8 mouse cellular contexts compared by ENCODE assay signal in the genomic region with DNA sequence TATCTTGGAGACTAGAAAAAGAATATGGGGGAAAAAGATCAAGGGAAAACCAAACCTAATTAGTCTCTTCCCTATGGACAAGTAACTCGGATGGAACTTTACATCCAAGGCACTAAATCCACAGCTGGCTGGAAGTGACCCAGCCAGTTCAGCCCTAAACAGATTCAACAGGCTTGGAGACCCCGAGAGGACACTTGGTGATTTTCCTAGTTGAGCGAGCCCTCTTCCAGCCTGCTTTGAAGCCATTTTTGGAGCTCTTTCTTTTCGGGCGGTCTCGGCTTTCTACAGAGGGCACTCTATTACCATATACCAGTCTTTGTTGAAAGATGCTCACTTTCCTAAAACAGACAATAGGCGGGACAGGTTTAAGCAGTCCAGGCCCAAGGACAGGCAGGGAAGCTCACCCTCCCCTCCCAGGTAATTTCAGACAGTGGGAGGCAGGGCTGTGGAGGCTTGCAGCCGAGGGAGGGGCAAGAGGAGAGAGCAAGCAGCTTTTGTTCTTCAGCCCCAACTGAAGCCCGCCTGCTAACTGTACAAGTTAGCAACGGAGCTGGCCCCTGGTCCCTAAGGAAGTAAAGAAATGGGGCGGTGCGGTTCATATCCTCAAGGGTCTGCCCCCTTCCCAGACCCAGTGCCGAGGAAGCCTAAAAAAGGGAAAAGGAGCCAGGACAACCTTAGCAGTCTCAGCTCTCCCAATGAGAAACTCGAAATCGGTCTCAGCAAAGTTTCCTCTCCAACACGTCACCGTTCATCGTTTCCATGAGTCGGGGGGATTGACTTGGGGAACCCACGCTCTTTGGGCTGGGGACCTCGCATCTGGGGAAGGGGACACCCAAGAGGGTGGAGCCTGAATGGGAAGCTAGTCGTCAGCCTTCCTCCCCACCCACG. TPM values are rescaled to one million over a fixed set of nuclear protein-coding genes. Genes with fewer than 3 reads are reported as not detected.
DNase-seq lines count a peak whose midpoint lies in the region; ATAC-seq lines count a peak whose summit lies in the region.

No protein-coding gene starts in this region.

- H3K9me3 ChIP-seq in embryonic facial prominence, embryonic 10.5 days = no peaks in the 10 kb centered on the region
- no peaks in the 10 kb centered on the region for H3K9me3 ChIP-seq in heart, embryonic 11.5 days (replicated peaks; ENCODE audit: control insufficient read depth, low read length)
- H3K9me3 ChIP-seq in kidney, embryonic 16.5 days (ENCODE audit: low read length) = no peaks in the 10 kb centered on the region

- peak; percentile 95 for DNase-seq in R1 (ENCODE audit: low read depth, low spot score)
- DNase-seq in embryonic facial prominence, embryonic 10.5 days (ENCODE audit: low spot score) = peak; percentile 74
- DNase-seq in lung, postnatal 4 days = peak; percentile 64 to 74
- DNase-seq in spleen, postnatal 36 days (ENCODE audit: low spot score in 2 of 2) = peak; percentile 31 to 52
- no peak for DNase-seq in layer of hippocampus, adult 8-10 months (ENCODE audit: low spot score in 2 of 2)
- DNase-seq in layer of hippocampus, adult 18-20 months (ENCODE audit: low spot score in 2 of 2) = no peak

- peak overlapping the region; percentile 81 for H3K9ac ChIP-seq in heart, embryonic 11.5 days (ENCODE audit: low read depth, low read length)
- H3K9ac ChIP-seq in kidney, embryonic 16.5 days (replicated peaks; ENCODE audit: low read length) = peak overlapping the region; percentile 98

- no peak for ATAC-seq in heart, embryonic 11.5 days (replicated peaks; ENCODE audit: insufficient number of reproducible peaks, low FRiP score, low TSS enrichment)
- ATAC-seq in kidney, embryonic 16.5 days (ENCODE audit: low FRiP score, low TSS enrichment) = peak; percentile 41

- peaks cover 28% of the 10 kb centered on the region for H3K36me3 ChIP-seq in embryonic facial prominence, embryonic 10.5 days (replicated peaks)
- peaks cover 7% of the 10 kb centered on the region; the same call in 1 of the 2 replicates for H3K36me3 ChIP-seq in heart, embryonic 11.5 days (ENCODE audit: control insufficient read depth, insufficient read depth, low read length)
- H3K36me3 ChIP-seq in kidney, embryonic 16.5 days (ENCODE audit: insufficient read depth, low read length) = peaks cover 13% of the 10 kb centered on the region; the same call in 1 of the 2 replicates

- peak overlapping the region; percentile 98 for H3K4me2 ChIP-seq in heart, embryonic 11.5 days
- H3K4me2 ChIP-seq in kidney, embryonic 16.5 days (replicated peaks; ENCODE audit: low read depth, low read length) = peak overlapping the region; percentile 85

- H3K27me3 ChIP-seq in embryonic facial prominence, embryonic 10.5 days (replicated peaks; ENCODE audit: low read depth, poor library complexity, severe bottlenecking) = no peaks in the 10 kb centered on the region
- H3K27me3 ChIP-seq in heart, embryonic 11.5 days (ENCODE audit: control insufficient read depth, insufficient read depth, low read length) = no peaks in the 10 kb centered on the region
- no peaks in the 10 kb centered on the region for H3K27me3 ChIP-seq in kidney, embryonic 16.5 days (ENCODE audit: insufficient read depth, low read length)

- WGBS in embryonic facial prominence, embryonic 10.5 days = under 1% methylated on average over 23 of the region's 23 CpGs
- WGBS in heart, embryonic 11.5 days (ENCODE audit: insufficient replicate concordance) = under 1% methylated on average over 23 of the region's 23 CpGs
- under 1% methylated on average over 23 of the region's 23 CpGs for WGBS in kidney, embryonic 16.5 days

- H3K4me1 ChIP-seq in embryonic facial prominence, embryonic 10.5 days = peaks cover 49% of the 10 kb centered on the region
- peaks cover 3% of the 10 kb centered on the region; the same call in 1 of the 2 replicates for H3K4me1 ChIP-seq in heart, embryonic 11.5 days (ENCODE audit: control insufficient read depth, insufficient read depth, low read length)
- peaks cover 36% of the 10 kb centered on the region for H3K4me1 ChIP-seq in kidney, embryonic 16.5 days (ENCODE audit: insufficient read depth, low read length)

- H3K4me3 ChIP-seq in embryonic facial prominence, embryonic 10.5 days = peak overlapping the region; percentile 89
- H3K4me3 ChIP-seq in heart, embryonic 11.5 days (ENCODE audit: low read depth, low read length) = peak overlapping the region; percentile 66
- peak overlapping the region; percentile 88 for H3K4me3 ChIP-seq in kidney, embryonic 16.5 days (ENCODE audit: low read length)

- H3K27ac ChIP-seq in embryonic facial prominence, embryonic 10.5 days (replicated peaks) = peak overlapping the region; percentile 98
- peak overlapping the region; percentile 95 for H3K27ac ChIP-seq in heart, embryonic 11.5 days (ENCODE audit: low read depth, low read length)
- H3K27ac ChIP-seq in kidney, embryonic 16.5 days (ENCODE audit: low read length) = peak overlapping the region; percentile 96

RNA-seq across cellular contexts. Expression of gene Tgif1, which starts 4.6 kb away (rescaled TPM):
- polyA plus RNA-seq in embryonic facial prominence, embryonic 10.5 days (2016; fragmentation: Nextera tagmentation; extraction: Ambion mirVana) = 110 and 112 TPM in 2 replicates
- polyA plus RNA-seq in heart, embryonic 11.5 days (2014; fragmentation: Nextera tagmentation; extraction: Ambion mirVana) = 27.1 and 31.5 TPM in 2 replicates
- 90.4 and 93.7 TPM in 2 replicates for polyA plus RNA-seq in kidney, embryonic 16.5 days (2015; fragmentation: Nextera tagmentation; extraction: Ambion mirVana)
- total RNA-seq in layer of hippocampus, adult 8-10 months (2022) = 1 to 10 TPM; 1.8 to 9.1 (median 5.3) TPM
- 1 to 10 TPM; 1.0 to 3.6 TPM for total RNA-seq in layer of hippocampus, adult 18-20 months (2021)

Comparison
In these comparisons a context has a peak if more than half of its experiments do, and no peak if none do; other contexts are left out.
1. DNase-seq: peak in R1 (single experiment), embryonic facial prominence, embryonic 10.5 days (single experiment), lung, postnatal 4 days (2 of 2) and spleen, postnatal 36 days (2 of 2); none in layer of hippocampus, adult 8-10 months (0 of 2) and layer of hippocampus, adult 18-20 months (0 of 2).
2. Peak in every context shown above with its lines, with median percentiles within 50 percentile points of each other: H3K27ac ChIP-seq and H3K4me3 ChIP-seq.